Mouse (Mus musculus) forebrain, embryonic 13.5 days (tissue): ENCODE results near the gene Ap2a2. TPM values are rescaled to one million over a fixed set of nuclear protein-coding genes. Genes with fewer than 3 reads are reported as not detected.
A peak's percentile ranks its signal among the peaks of the same experiment; 100 is the strongest.

Experiments used
- ATAC-seq: fragments of 200-750 bp; cut with Nextera tagmentation; 2 replicates; pipeline ENCODE4 v1.8.0; 2017
- H3K27ac ChIP-seq: fragments of 300-500 bp; sonication (generic); 2 replicates; pipeline ENCODE4 v1.5.1; 2015; ENCODE audit warnings: inconsistent platforms, mild to moderate bottlenecking, moderate library complexity
- H3K27me3 ChIP-seq: fragments of 300-500 bp; sonication (generic); 2 replicates; pipeline ENCODE4 v1.6.1; 2015; ENCODE audit warnings: mild to moderate bottlenecking, inconsistent platforms
- H3K36me3 ChIP-seq: fragments of 300-500 bp; sonication (generic); 2 replicates; pipeline ENCODE4 v1.6.1; 2015; ENCODE audit warnings: mild to moderate bottlenecking, inconsistent platforms; ENCODE audit not compliant: poor library complexity, severe bottlenecking
- H3K4me1 ChIP-seq: fragments of 300-500 bp; sonication (generic); 2 replicates; pipeline ENCODE4 v1.6.1; 2015; ENCODE audit warnings: inconsistent platforms
- H3K4me2 ChIP-seq: fragments of 300-500 bp; sonication (generic); 2 replicates; pipeline ENCODE4 v1.6.1; 2015; ENCODE audit warnings: inconsistent platforms, mild to moderate bottlenecking, moderate library complexity
- H3K4me3 ChIP-seq: fragments of 300-500 bp; sonication (generic); 2 replicates; pipeline ENCODE4 v1.5.1; 2015; ENCODE audit warnings: mild to moderate bottlenecking, inconsistent platforms
- H3K9ac ChIP-seq: fragments of 300-500 bp; sonication (generic); 2 replicates; pipeline ENCODE4 v1.6.1; 2015; ENCODE audit warnings: mild to moderate bottlenecking, inconsistent platforms
- H3K9me3 ChIP-seq: fragments of 300-500 bp; sonication (generic); replicated peaks from 2 replicates; pipeline ENCODE4 v1.6.1; 2016; ENCODE audit warnings: inconsistent platforms
- WGBS: fragments of 180-500 bp; shearing (Covaris S2); methylation state at CpG from one replicate; pipeline ENCODE4 v1.1.7; 2015; 5-methylcytosine and 5-hydroxymethylcytosine counted together
- polyA plus RNA-seq: library from polyadenylated mRNA; unstranded; fragments of >200 nt; fragmentation: Nextera tagmentation; extraction: Ambion mirVana; gene quantifications from 2 replicates; pipeline ENCODE4 v1.2.1, GENCODE M21; 2015

Ap2a2 gene
- polyA plus RNA-seq, 1 experiment from 2014 or later = 83.2 TPM

- H3K4me3 ChIP-seq = peak overlapping the region; percentile 97
- under 1% methylated on average over 33 of the region's 33 CpGs for WGBS
- peaks cover 38% of the 10 kb centered on the region for H3K4me1 ChIP-seq
- peak overlapping the region; percentile 78 for H3K27ac ChIP-seq
- no peaks in the 10 kb centered on the region for H3K9me3 ChIP-seq
- peak; percentile 65 for ATAC-seq
- peak overlapping the region; percentile 83 for H3K4me2 ChIP-seq
- H3K27me3 ChIP-seq = peaks cover 5% of the 10 kb centered on the region; the same call in 1 of the 2 replicates
- peak overlapping the region; percentile 98 for H3K9ac ChIP-seq
- no peaks in the 10 kb centered on the region for H3K36me3 ChIP-seq
Observed at GRCm38 (mm10) chr7:141562421-141562851, 463 bp downstream of the Ap2a2 start.

DNA sequence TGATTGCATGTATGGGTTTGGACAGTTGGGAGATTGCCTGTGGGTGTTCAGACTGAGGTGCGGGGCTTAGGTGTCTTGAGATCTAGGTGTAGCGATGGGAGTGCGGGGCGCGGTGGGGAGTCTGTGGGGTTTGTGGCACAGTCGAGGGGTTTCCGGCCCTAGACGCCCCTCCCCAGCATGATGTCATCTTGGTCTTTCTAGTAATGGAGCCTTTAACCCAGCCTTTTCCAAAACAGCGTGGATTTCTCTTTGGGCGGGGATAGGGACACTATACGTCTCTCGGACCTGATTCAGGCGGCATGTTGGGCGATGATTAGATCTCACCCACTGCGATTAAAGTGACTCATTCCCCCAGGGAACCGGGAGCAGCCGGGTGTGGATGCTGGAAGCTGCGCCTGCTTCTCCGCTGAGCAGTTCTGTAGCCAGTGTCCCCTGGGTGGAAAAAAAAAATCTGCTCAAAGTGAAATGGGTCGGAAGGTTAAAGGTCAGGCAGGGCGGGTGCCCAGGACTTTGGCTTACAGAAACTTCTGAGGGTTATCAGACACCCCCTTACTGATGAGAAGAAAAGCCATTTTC lies 967 bp downstream of the Ap2a2 start:
- Histone ChIP-seq H3K27ac (peak overlapping the region; percentile 78; the same call in 1 of the 2 replicates), H3K4me2 (peak overlapping the region; percentile 83), H3K4me1 (peaks cover 40% of the 10 kb centered on the region), H3K9me3 (no peaks in the 10 kb centered on the region), H3K27me3 (peaks cover 5% of the 10 kb centered on the region; the same call in 1 of the 2 replicates), H3K36me3 (no peaks in the 10 kb centered on the region), H3K9ac (peak overlapping the region; percentile 98), H3K4me3 (peak overlapping the region; percentile 97)
- ATAC-seq = peak; percentile 31
- WGBS = 2% methylated on average over 21 of the region's 21 CpGs

GRCm38 (mm10) chr7:141564561-141564960 lies 2.6 kb downstream of the Ap2a2 start:
- no peaks in the 10 kb centered on the region for H3K36me3 ChIP-seq
- no peaks in the 10 kb centered on the region for H3K9me3 ChIP-seq
- H3K27me3 ChIP-seq = peaks cover 5% of the 10 kb centered on the region; the same call in 1 of the 2 replicates
- H3K4me2 ChIP-seq = no peak overlapping the region; the same call in 1 of the 2 replicates
- no peak overlapping the region for H3K4me3 ChIP-seq
- ATAC-seq = no peak
- H3K4me1 ChIP-seq = peaks cover 40% of the 10 kb centered on the region
- no peak overlapping the region for H3K27ac ChIP-seq
- no peak overlapping the region for H3K9ac ChIP-seq
- WGBS = 81% methylated on average over 7 of the region's 7 CpGs

DNA sequence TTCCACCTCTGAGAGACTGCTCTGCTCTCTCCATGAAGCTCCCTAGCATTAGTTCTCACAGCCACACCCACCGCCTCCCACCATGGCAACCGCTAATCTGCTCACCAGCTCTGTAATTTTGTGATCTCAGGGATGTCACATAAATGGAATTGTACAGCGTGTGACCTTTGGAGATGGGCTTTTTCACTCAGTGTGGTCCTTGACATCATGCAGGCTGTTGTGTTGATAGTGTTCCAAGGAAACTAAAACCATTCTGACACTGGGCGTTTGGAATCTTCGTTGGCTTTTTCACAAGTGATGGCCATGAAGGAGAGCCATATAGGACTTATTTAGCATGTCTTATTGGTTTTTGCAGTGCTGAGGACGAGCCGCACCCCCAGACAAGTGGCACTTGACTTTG lies 4.6 kb downstream of the Ap2a2 start:
- H3K27ac ChIP-seq = 0 out of 2 replicates have a peak overlapping the region, but pooled peaks have one; percentile 14
- 78% methylated on average over 7 of the region's 7 CpGs for WGBS
- H3K9me3 ChIP-seq = no peaks in the 10 kb centered on the region
- H3K27me3 ChIP-seq = no peaks in the 10 kb centered on the region
- no peak overlapping the region for H3K9ac ChIP-seq
- H3K36me3 ChIP-seq = no peaks in the 10 kb centered on the region
- H3K4me2 ChIP-seq = no peak overlapping the region
- peaks cover 35% of the 10 kb centered on the region for H3K4me1 ChIP-seq
- no peak for ATAC-seq
- H3K4me3 ChIP-seq = no peak overlapping the region

GRCm38 (mm10) chr7:141569283-141569803 lies 7.4 kb downstream of the Ap2a2 start:
- no peaks in the 10 kb centered on the region for H3K9me3 ChIP-seq
- H3K9ac ChIP-seq = no peak overlapping the region
- no peaks in the 10 kb centered on the region for H3K36me3 ChIP-seq
- H3K4me3 ChIP-seq = no peak overlapping the region
- 90% methylated on average over 9 of the region's 9 CpGs for WGBS
- no peak for ATAC-seq
- H3K4me1 ChIP-seq = peaks cover 20% of the 10 kb centered on the region
- H3K27ac ChIP-seq = no peak overlapping the region
- H3K27me3 ChIP-seq = no peaks in the 10 kb centered on the region
- H3K4me2 ChIP-seq = no peak overlapping the region

- ATAC-seq = no peak
- Histone ChIP-seq H3K27ac (no peak overlapping the region), H3K4me3 (no peak overlapping the region), H3K4me1 (peaks cover 15% of the 10 kb centered on the region), H3K9ac (no peak overlapping the region), H3K9me3 (no peaks in the 10 kb centered on the region), H3K36me3 (no peaks in the 10 kb centered on the region), H3K4me2 (no peak overlapping the region), H3K27me3 (no peaks in the 10 kb centered on the region)
- WGBS = 93% methylated on average over 3 of the region's 3 CpGs
Observed at GRCm38 (mm10) chr7:141569916-141570315, 7.9 kb downstream of the Ap2a2 start.

GRCm38 (mm10) chr7:141570625-141571295 lies 8.8 kb downstream of the Ap2a2 start:
- no peaks in the 10 kb centered on the region for H3K27me3 ChIP-seq
- no peak for ATAC-seq
- H3K4me3 ChIP-seq = no peak overlapping the region
- peaks cover 14% of the 10 kb centered on the region for H3K4me1 ChIP-seq
- no peak overlapping the region for H3K4me2 ChIP-seq
- H3K9me3 ChIP-seq = no peaks in the 10 kb centered on the region
- H3K9ac ChIP-seq = no peak overlapping the region
- no peak overlapping the region for H3K27ac ChIP-seq
- no peaks in the 10 kb centered on the region for H3K36me3 ChIP-seq
- 56% methylated on average over 4 of the region's 4 CpGs for WGBS

- 93% methylated on average over 3 of the region's 3 CpGs for WGBS
Observed at GRCm38 (mm10) chr7:141574041-141574440, 12.1 kb downstream of the Ap2a2 start.

GRCm38 (mm10) chr7:141575481-141575880 lies 13.5 kb downstream of the Ap2a2 start:
- no peak overlapping the region for H3K4me3 ChIP-seq
- no peak overlapping the region for H3K27ac ChIP-seq
- no peak overlapping the region for H3K4me2 ChIP-seq
- WGBS = 83% methylated on average over 3 of the region's 3 CpGs
- H3K27me3 ChIP-seq = no peaks in the 10 kb centered on the region
- no peak overlapping the region for H3K9ac ChIP-seq
- H3K36me3 ChIP-seq = no peaks in the 10 kb centered on the region
- ATAC-seq = no peak
- no peaks in the 10 kb centered on the region; the same call in 1 of the 2 replicates for H3K4me1 ChIP-seq
- H3K9me3 ChIP-seq = no peaks in the 10 kb centered on the region

More at GRCm38 (mm10) chr7:141574041-141574440, 12.1 kb downstream of the Ap2a2 start:
- no peaks in the 10 kb centered on the region; the same call in 1 of the 2 replicates for H3K4me1 ChIP-seq
- ATAC-seq = no peak
- H3K36me3 ChIP-seq = no peaks in the 10 kb centered on the region
- H3K4me3 ChIP-seq = no peak overlapping the region
- H3K27me3 ChIP-seq = no peaks in the 10 kb centered on the region
- H3K4me2 ChIP-seq = no peak overlapping the region
- H3K9me3 ChIP-seq = no peaks in the 10 kb centered on the region
- no peak overlapping the region for H3K9ac ChIP-seq
- H3K27ac ChIP-seq = no peak overlapping the region

GRCm38 (mm10) chr7:141577801-141578200 lies 15.8 kb downstream of the Ap2a2 start:
- Histone ChIP-seq H3K36me3 (no peaks in the 10 kb centered on the region), H3K27me3 (no peaks in the 10 kb centered on the region), H3K27ac (no peak overlapping the region), H3K4me1 (no peaks in the 10 kb centered on the region), H3K4me2 (no peak overlapping the region), H3K4me3 (no peak overlapping the region), H3K9me3 (no peaks in the 10 kb centered on the region), H3K9ac (no peak overlapping the region)
- 91% methylated on average over 3 of the region's 3 CpGs for WGBS
- ATAC-seq = no peak

- Histone ChIP-seq H3K36me3 (no peaks in the 10 kb centered on the region), H3K9ac (no peak overlapping the region), H3K4me2 (no peak overlapping the region), H3K27me3 (no peaks in the 10 kb centered on the region), H3K4me3 (no peak overlapping the region), H3K27ac (no peak overlapping the region), H3K4me1 (no peaks in the 10 kb centered on the region), H3K9me3 (no peaks in the 10 kb centered on the region)
- ATAC-seq = no peak
- WGBS = 93% methylated on average over 1 of the region's 1 CpGs
Observed at GRCm38 (mm10) chr7:141578511-141578910, 16.5 kb downstream of the Ap2a2 start.

GRCm38 (mm10) chr7:141578943-141579342 lies 17.0 kb downstream of the Ap2a2 start:
- H3K27ac ChIP-seq = no peak overlapping the region
- H3K36me3 ChIP-seq = no peaks in the 10 kb centered on the region
- H3K4me1 ChIP-seq = no peaks in the 10 kb centered on the region
- ATAC-seq = no peak
- no peaks in the 10 kb centered on the region for H3K9me3 ChIP-seq
- H3K4me2 ChIP-seq = no peak overlapping the region
- H3K4me3 ChIP-seq = no peak overlapping the region
- H3K27me3 ChIP-seq = no peaks in the 10 kb centered on the region
- 95% methylated on average over 2 of the region's 2 CpGs for WGBS
- H3K9ac ChIP-seq = no peak overlapping the region
